Mouse (Mus musculus): ENCODE data around the gene Mfsd11. TPM values are rescaled to one million over a fixed set of nuclear protein-coding genes. Genes with fewer than 3 reads are reported as not detected.

Gene Mfsd11
- polyA plus RNA-seq, 1 experiment from 2014 or later: 43.9 TPM

DNA sequence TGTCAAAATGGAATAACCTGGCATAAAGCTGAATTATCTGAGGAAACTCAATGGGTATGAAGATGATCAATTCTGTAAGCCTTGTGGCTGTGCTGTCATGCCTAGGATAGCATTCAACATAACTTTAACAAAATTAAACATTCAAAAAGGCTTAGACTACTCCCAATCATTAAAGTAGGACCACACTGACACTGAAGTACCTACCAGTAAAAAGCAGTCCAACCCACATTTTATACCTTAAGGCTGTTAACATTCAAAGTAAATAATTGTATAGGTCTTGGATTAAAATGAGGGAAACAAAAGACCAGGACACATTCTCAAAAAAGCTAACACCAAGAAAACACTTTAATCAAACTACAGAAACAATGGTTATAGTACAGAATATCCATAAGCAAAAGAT lies 2.7 kb upstream of the Mfsd11 start:
- no peak overlapping the region for H3K4me2 ChIP-seq (ENCODE audit: low read depth, low read length)
- H3K4me1 ChIP-seq (ENCODE audit: control insufficient read depth, insufficient read depth, low read length): peaks cover 7% of the 10 kb centered on the region
- no peak overlapping the region for H3K4me3 ChIP-seq (ENCODE audit: low read depth, low read length)
- H3K27ac ChIP-seq (replicated peaks; ENCODE audit: low read depth, low read length): no peak overlapping the region
- H3K36me3 ChIP-seq (ENCODE audit: control insufficient read depth, insufficient read depth, low read length): peaks cover 45% of the 10 kb centered on the region
- H3K9me3 ChIP-seq (ENCODE audit: control insufficient read depth, low read length): no peaks in the 10 kb centered on the region
- H3K9ac ChIP-seq (ENCODE audit: low read depth, low read length): no peak overlapping the region
- no peak for DNase-seq (ENCODE audit: low spot score)
- ATAC-seq (ENCODE audit: low read depth): no peak
- no peaks in the 10 kb centered on the region for H3K27me3 ChIP-seq (replicated peaks; ENCODE audit: control insufficient read depth, insufficient read depth, low read length)

- Histone ChIP-seq H3K36me3 (ENCODE audit: control insufficient read depth, insufficient read depth, low read length) (peaks cover 45% of the 10 kb centered on the region), H3K4me2 (ENCODE audit: low read depth, low read length) (peak overlapping the region; percentile 67), H3K27me3 (replicated peaks; ENCODE audit: control insufficient read depth, insufficient read depth, low read length) (no peaks in the 10 kb centered on the region), H3K4me1 (ENCODE audit: control insufficient read depth, insufficient read depth, low read length) (peaks cover 12% of the 10 kb centered on the region), H3K9ac (ENCODE audit: low read depth, low read length) (no peak overlapping the region), H3K9me3 (ENCODE audit: control insufficient read depth, low read length) (no peaks in the 10 kb centered on the region), H3K27ac (replicated peaks; ENCODE audit: low read depth, low read length) (no peak overlapping the region), H3K4me3 (ENCODE audit: low read depth, low read length) (peak overlapping the region; percentile 99)
- WGBS: 55% methylated on average over 4 of the region's 4 CpGs
- ATAC-seq (ENCODE audit: low read depth) (no peak), DNase-seq (ENCODE audit: low spot score) (no peak)
Observed at GRCm38 (mm10) chr11:116850085-116850484, 2.2 kb upstream of the Mfsd11 start.

- H3K4me3 ChIP-seq (ENCODE audit: low read depth, low read length): peak overlapping the region; percentile 99
- H3K9ac ChIP-seq (ENCODE audit: low read depth, low read length): peak overlapping the region; percentile 99
- H3K27ac ChIP-seq (replicated peaks; ENCODE audit: low read depth, low read length): peak overlapping the region; percentile 99; the same call in 1 of the 2 replicates
- no peak for DNase-seq (ENCODE audit: low spot score)
- H3K36me3 ChIP-seq (ENCODE audit: control insufficient read depth, insufficient read depth, low read length): peaks cover 45% of the 10 kb centered on the region
- ATAC-seq (ENCODE audit: low read depth): no peak
- peak overlapping the region; percentile 67 for H3K4me2 ChIP-seq (ENCODE audit: low read depth, low read length)
- 29% methylated on average over 6 of the region's 6 CpGs for WGBS
- no peaks in the 10 kb centered on the region for H3K9me3 ChIP-seq (ENCODE audit: control insufficient read depth, low read length)
- H3K4me1 ChIP-seq (ENCODE audit: control insufficient read depth, insufficient read depth, low read length): peaks cover 12% of the 10 kb centered on the region
- H3K27me3 ChIP-seq (replicated peaks; ENCODE audit: control insufficient read depth, insufficient read depth, low read length): no peaks in the 10 kb centered on the region
Observed at GRCm38 (mm10) chr11:116850833-116851477, 1.3 kb upstream of the Mfsd11 start.

DNA sequence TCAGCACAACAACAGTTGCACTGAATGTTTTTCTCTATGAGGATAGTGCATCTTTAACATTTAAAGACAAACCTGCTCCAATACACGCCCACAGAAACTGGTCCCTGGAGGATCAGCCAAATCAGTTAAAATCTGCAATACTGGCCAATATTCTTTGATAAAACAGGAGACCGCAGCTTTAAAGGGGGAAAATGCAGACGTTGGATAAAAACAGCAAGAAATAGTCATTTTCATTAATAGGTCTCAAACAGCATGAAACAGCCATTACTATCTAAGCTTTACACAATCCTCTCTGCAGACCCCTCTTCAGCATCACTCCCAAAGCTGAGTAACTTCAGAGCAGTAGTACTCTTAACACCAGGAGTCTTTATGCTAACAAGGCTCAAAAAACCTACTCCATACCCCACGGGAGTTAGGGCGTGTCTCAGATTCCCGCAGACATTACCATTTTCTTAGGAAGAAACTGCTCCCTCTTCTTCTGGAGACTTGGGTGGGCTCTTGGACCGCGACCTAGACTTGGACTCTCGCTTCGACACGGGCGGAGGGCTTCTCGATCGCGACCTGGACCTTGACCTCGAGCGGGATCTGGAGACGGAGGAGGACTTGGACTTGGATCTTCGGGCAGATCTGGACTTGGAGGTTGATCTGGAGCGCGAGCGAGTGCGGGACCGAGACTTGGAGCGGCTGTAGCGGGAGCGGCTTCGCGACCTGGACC lies 507 bp upstream of the Mfsd11 start:
- peak overlapping the region; percentile 99 for H3K9ac ChIP-seq (ENCODE audit: low read depth, low read length)
- no peak for ATAC-seq (ENCODE audit: low read depth)
- DNase-seq (ENCODE audit: low spot score): no peak
- no peaks in the 10 kb centered on the region for H3K27me3 ChIP-seq (replicated peaks; ENCODE audit: control insufficient read depth, insufficient read depth, low read length)
- H3K36me3 ChIP-seq (ENCODE audit: control insufficient read depth, insufficient read depth, low read length): peaks cover 38% of the 10 kb centered on the region
- no peaks in the 10 kb centered on the region for H3K9me3 ChIP-seq (ENCODE audit: control insufficient read depth, low read length)
- H3K4me3 ChIP-seq (ENCODE audit: low read depth, low read length): peak overlapping the region; percentile 99
- peaks cover 12% of the 10 kb centered on the region for H3K4me1 ChIP-seq (ENCODE audit: control insufficient read depth, insufficient read depth, low read length)
- H3K27ac ChIP-seq (replicated peaks; ENCODE audit: low read depth, low read length): peak overlapping the region; percentile 99
- peak overlapping the region; percentile 67 for H3K4me2 ChIP-seq (ENCODE audit: low read depth, low read length)
- WGBS: under 1% methylated on average over 22 of the region's 29 CpGs

DNA sequence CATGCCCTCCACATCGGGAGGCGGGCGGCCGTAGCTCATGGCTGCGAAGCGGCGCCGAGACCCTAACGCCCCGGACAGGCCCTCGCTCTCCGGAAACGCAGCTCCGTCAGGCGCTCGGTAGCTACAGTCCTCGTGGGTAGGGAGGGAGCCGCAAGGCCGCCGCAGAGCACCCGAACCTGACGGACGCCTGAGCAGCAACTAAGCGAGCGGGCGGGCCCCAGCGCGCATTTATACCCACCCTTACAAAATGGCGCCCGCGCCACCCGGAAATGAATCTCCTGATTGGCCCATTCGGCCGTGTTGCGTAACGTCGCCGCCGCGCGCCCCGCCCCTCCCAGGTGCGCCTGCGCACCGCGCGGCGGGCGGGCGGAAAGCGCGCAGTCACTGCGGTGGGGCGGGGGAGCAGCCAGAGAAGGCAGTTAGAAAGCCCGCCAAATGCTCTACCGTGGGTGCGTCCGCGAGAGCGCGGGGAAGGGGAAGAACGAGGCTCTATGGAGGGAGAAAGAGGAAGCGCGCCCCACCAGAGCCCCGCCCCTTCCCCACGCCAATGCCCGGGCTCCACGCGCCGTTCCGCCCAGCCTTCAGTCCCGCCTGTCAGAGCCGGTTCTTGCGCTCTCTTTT lies 761 bp downstream of the Mfsd11 start, which contains the start of gene Srsf2:
Gene Srsf2 (minus strand): TSS at position 204 of the 621 bp plus-strand sequence.
- H3K36me3 ChIP-seq (ENCODE audit: control insufficient read depth, insufficient read depth, low read length): peaks cover 36% of the 10 kb centered on the region
- H3K4me3 ChIP-seq (ENCODE audit: low read depth, low read length): peak within 1 kb of the TSS; percentile 99
- H3K9ac ChIP-seq (ENCODE audit: low read depth, low read length): peak within 1 kb of the TSS; percentile 99
- no peaks in the 10 kb centered on the region for H3K9me3 ChIP-seq (ENCODE audit: control insufficient read depth, low read length)
- peak within 1 kb of the TSS; percentile 99 for H3K27ac ChIP-seq (replicated peaks; ENCODE audit: low read depth, low read length)
- H3K4me2 ChIP-seq (ENCODE audit: low read depth, low read length): peak within 1 kb of the TSS; percentile 67
- peaks cover 12% of the 10 kb centered on the region for H3K4me1 ChIP-seq (ENCODE audit: control insufficient read depth, insufficient read depth, low read length)
- ATAC-seq (ENCODE audit: low read depth): peak; percentile 88
- no peaks in the 10 kb centered on the region for H3K27me3 ChIP-seq (replicated peaks; ENCODE audit: control insufficient read depth, insufficient read depth, low read length)
- peak; percentile 98 for DNase-seq (ENCODE audit: low spot score)
- WGBS: under 1% methylated on average over 29 of the region's 74 CpGs

GRCm38 (mm10) chr11:116853512-116853928 lies 1.3 kb downstream of the Mfsd11 start:
- ATAC-seq (ENCODE audit: low read depth) (peak; percentile 90), DNase-seq (ENCODE audit: low spot score) (peak; percentile 98)
- H3K9me3 ChIP-seq (ENCODE audit: control insufficient read depth, low read length): no peaks in the 10 kb centered on the region
- H3K36me3 ChIP-seq (ENCODE audit: control insufficient read depth, insufficient read depth, low read length): peaks cover 36% of the 10 kb centered on the region
- H3K27ac ChIP-seq (replicated peaks; ENCODE audit: low read depth, low read length): peak overlapping the region; percentile 99
- H3K9ac ChIP-seq (ENCODE audit: low read depth, low read length): peak overlapping the region; percentile 99
- WGBS: 0% methylated on average over 29 of the region's 36 CpGs
- H3K27me3 ChIP-seq (replicated peaks; ENCODE audit: control insufficient read depth, insufficient read depth, low read length): no peaks in the 10 kb centered on the region
- H3K4me3 ChIP-seq (ENCODE audit: low read depth, low read length): peak overlapping the region; percentile 99
- H3K4me2 ChIP-seq (ENCODE audit: low read depth, low read length): peak overlapping the region; percentile 67
- peaks cover 12% of the 10 kb centered on the region for H3K4me1 ChIP-seq (ENCODE audit: control insufficient read depth, insufficient read depth, low read length)

DNA sequence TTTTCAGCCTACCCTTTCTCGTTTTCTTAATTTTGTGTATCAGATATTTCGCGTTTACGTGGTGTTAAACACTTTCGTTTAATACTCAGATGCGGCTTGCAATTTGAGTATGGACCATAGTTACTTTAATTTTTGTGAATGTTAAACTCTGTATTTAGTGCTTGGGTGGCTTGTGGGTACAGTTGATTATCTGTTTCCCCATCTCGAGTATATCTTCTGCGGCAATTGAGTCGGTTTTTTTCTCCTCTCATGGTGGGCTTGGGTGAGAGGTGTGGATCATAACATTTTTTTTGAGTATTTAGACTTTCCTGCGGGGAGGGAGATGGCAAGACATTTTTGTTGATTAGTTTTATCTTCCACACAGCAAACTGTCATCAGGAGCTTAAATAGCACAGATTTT lies 2.0 kb downstream of the Mfsd11 start:
- 28% methylated on average over 10 of the region's 10 CpGs for WGBS

DNA sequence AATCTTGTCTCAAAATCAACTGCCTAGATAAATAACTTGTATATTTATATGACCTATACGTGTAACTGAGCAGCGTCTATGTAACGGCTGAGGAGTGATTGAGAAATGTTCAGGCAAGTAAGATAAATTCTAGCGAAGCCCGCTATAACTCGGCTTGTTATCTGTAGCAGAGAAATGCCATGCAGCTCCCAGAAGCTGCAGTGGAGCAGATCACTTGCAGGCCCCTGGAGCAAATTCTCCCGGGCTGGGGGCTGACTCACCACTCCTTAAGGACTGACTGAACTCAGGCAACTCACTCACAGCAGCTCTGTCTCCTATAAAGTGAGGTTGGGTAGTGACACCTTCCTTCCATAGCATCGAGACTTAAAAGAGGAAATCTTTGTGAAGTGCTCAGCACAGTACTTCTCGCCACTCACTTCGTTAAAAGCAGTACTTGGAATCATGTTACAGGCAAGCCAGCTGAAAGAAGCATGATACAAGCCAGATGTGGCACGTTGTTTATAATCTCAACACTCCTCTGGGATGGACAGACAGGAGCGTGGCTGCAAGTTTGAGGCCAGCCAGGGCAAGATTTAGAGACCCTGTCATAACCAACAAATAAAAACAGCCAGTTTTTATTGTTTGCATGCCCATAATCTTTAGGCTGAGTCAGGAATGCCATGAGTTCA lies 5.1 kb downstream of the Mfsd11 start:
- Histone ChIP-seq H3K27me3 (replicated peaks; ENCODE audit: control insufficient read depth, insufficient read depth, low read length) (no peaks in the 10 kb centered on the region), H3K4me3 (ENCODE audit: low read depth, low read length) (no peak overlapping the region), H3K36me3 (ENCODE audit: control insufficient read depth, insufficient read depth, low read length) (peaks cover 43% of the 10 kb centered on the region), H3K4me2 (ENCODE audit: low read depth, low read length) (no peak overlapping the region), H3K27ac (replicated peaks; ENCODE audit: low read depth, low read length) (no peak overlapping the region), H3K9ac (ENCODE audit: low read depth, low read length) (no peak overlapping the region), H3K9me3 (ENCODE audit: control insufficient read depth, low read length) (no peaks in the 10 kb centered on the region), H3K4me1 (ENCODE audit: control insufficient read depth, insufficient read depth, low read length) (peaks cover 10% of the 10 kb centered on the region)
- 46% methylated on average over 12 of the region's 12 CpGs for WGBS
- DNase-seq (ENCODE audit: low spot score) (no peak), ATAC-seq (ENCODE audit: low read depth) (no peak)

More for the DNA sequence above, 2.0 kb downstream of the Mfsd11 start:
- ATAC-seq (ENCODE audit: low read depth) (no peak), DNase-seq (ENCODE audit: low spot score) (no peak)
- peaks cover 12% of the 10 kb centered on the region for H3K4me1 ChIP-seq (ENCODE audit: control insufficient read depth, insufficient read depth, low read length)
- H3K36me3 ChIP-seq (ENCODE audit: control insufficient read depth, insufficient read depth, low read length): peaks cover 36% of the 10 kb centered on the region
- H3K4me2 ChIP-seq (ENCODE audit: low read depth, low read length): peak overlapping the region; percentile 67
- H3K27ac ChIP-seq (replicated peaks; ENCODE audit: low read depth, low read length): peak overlapping the region; percentile 99; the same call in 1 of the 2 replicates
- H3K4me3 ChIP-seq (ENCODE audit: low read depth, low read length): peak overlapping the region; percentile 99
- no peaks in the 10 kb centered on the region for H3K27me3 ChIP-seq (replicated peaks; ENCODE audit: control insufficient read depth, insufficient read depth, low read length)
- no peaks in the 10 kb centered on the region for H3K9me3 ChIP-seq (ENCODE audit: control insufficient read depth, low read length)
- H3K9ac ChIP-seq (ENCODE audit: low read depth, low read length): peak overlapping the region; percentile 99
